Mouse (Mus musculus) stomach, postnatal 0 days (tissue): ENCODE measurements around the gene Ppm1g.

Source experiments
- CTCF ChIP-seq: IDR thresholded peaks from 2 replicates; pipeline ENCODE4 v1.5.1; 2016; ENCODE audit warnings: antibody characterized with exemption, low read depth, mild to moderate bottlenecking, moderate library complexity
- EP300 ChIP-seq: optimal IDR thresholded peaks from 2 replicates; pipeline ENCODE3; 2016; ENCODE audit warnings: antibody characterized with exemption

- no peak for TF ChIP-seq CTCF
- no peak for TF ChIP-seq EP300
Measured at GRCm38 (mm10) chr5:31181183-31181770, 39.2 kb downstream of the Ppm1g start.
